22 mouse cellular contexts compared by ENCODE assay signal in the genomic region with DNA sequence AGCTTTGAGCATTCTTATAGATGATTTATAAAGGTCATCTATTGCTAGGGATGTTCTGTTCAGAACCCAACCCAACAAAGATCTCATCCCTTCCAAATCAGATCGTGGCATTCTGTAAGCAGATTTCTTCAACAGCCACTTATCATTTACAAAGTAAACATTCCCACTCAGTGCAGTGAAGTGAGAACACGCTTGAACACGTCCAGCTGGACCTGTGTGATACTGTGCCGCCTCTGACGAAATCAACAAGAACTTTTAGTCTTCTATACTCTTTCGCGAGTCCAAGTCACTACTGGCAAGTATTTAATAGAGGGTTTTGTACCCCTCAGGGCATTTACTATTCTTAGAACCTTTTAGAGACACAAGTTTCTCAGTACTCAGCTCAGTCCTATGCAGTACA. TPM values are rescaled to one million over a fixed set of nuclear protein-coding genes. Genes with fewer than 3 reads are reported as not detected.
DNase-seq lines count a peak whose midpoint lies in the region; ATAC-seq lines count a peak whose summit lies in the region.
"Had no signal": no experiment of that assay in that cellular context is flagged by ENCODE, and none has a peak within 500 bp of the region (broad histone marks: within the 10 kb centered on the region; RNA-seq: fewer than 3 reads in every experiment).

No protein-coding gene starts in this region.

- H3K4me3 ChIP-seq in lung, embryonic 16.5 days (ENCODE audit: low read length) = no peak overlapping the region
- H3K4me3 ChIP-seq: embryonic facial prominence, embryonic 13.5 days; forebrain, embryonic 13.5 days; heart, embryonic 10.5 days; hindbrain, embryonic 12.5 days had no signal

- no peak overlapping the region for H3K27ac ChIP-seq in lung, embryonic 16.5 days (ENCODE audit: low read length)
- H3K27ac ChIP-seq: embryonic facial prominence, embryonic 13.5 days; forebrain, embryonic 13.5 days; heart, embryonic 10.5 days; hindbrain, embryonic 12.5 days had no signal

- H3K36me3 ChIP-seq in lung, embryonic 16.5 days (ENCODE audit: control insufficient read depth, insufficient read depth, low read length) = no peaks in the 10 kb centered on the region
- H3K36me3 ChIP-seq: embryonic facial prominence, embryonic 13.5 days; heart, embryonic 10.5 days; hindbrain, embryonic 12.5 days had no signal

- peak; percentile 85 for ATAC-seq in lung, embryonic 16.5 days (ENCODE audit: low read depth)
- ATAC-seq: forebrain, embryonic 13.5 days; forebrain, postnatal 0 days had no signal

- no peak for DNase-seq in lung, postnatal 4 days
- peak; percentile 18 for DNase-seq in lung, postnatal 10 days
- peak; percentile 15 for DNase-seq in lung, postnatal 36 days
- DNase-seq in frontal cortex, postnatal 10 days (ENCODE audit: low spot score in 2 of 2) = no peak
- no peak for DNase-seq in gastrocnemius, adult 18-20 months (ENCODE audit: low spot score)
- DNase-seq: adrenal gland, adult 2 months; adrenal gland, postnatal 25 days; cerebellum, adult 18-20 months; cerebellum, adult 9-11 months; cerebellum, postnatal 36 days; forebrain, postnatal 0 days; gastrocnemius, postnatal 36 days; heart, adult 11 months; heart, postnatal 10 days; heart, postnatal 4 days had no signal

- H3K4me2 ChIP-seq in lung, embryonic 16.5 days (ENCODE audit: low read depth, low read length) = no peak overlapping the region
- H3K4me2 ChIP-seq: embryonic facial prominence, embryonic 13.5 days; forebrain, embryonic 13.5 days; hindbrain, embryonic 12.5 days had no signal

- no peaks in the 10 kb centered on the region for H3K9me3 ChIP-seq in lung, embryonic 16.5 days (ENCODE audit: control insufficient read depth, low read length)
- H3K9me3 ChIP-seq: embryonic facial prominence, embryonic 13.5 days; forebrain, embryonic 13.5 days; heart, embryonic 10.5 days; hindbrain, embryonic 12.5 days had no signal

- no peaks in the 10 kb centered on the region for H3K27me3 ChIP-seq in lung, embryonic 16.5 days (ENCODE audit: control insufficient read depth, insufficient read depth, low read depth, low read length)
- H3K27me3 ChIP-seq: embryonic facial prominence, embryonic 13.5 days; forebrain, embryonic 13.5 days; hindbrain, embryonic 12.5 days had no signal

- WGBS in lung, embryonic 16.5 days = 24% methylated on average over 7 of the region's 7 CpGs

- peaks cover 3% of the 10 kb centered on the region; the same call in 1 of the 2 replicates for H3K4me1 ChIP-seq in lung, embryonic 16.5 days (replicated peaks; ENCODE audit: control insufficient read depth, insufficient read depth, low read length)
- H3K4me1 ChIP-seq: embryonic facial prominence, embryonic 13.5 days; forebrain, embryonic 13.5 days; heart, embryonic 10.5 days; hindbrain, embryonic 12.5 days had no signal

- no peak overlapping the region for H3K9ac ChIP-seq in lung, embryonic 16.5 days (ENCODE audit: low read length)
- H3K9ac ChIP-seq: embryonic facial prominence, embryonic 13.5 days; forebrain, embryonic 13.5 days; forebrain, postnatal 0 days; hindbrain, embryonic 12.5 days had no signal

RNA-seq across cellular contexts. Expression of gene Sptssb, which starts 51.3 kb away (rescaled TPM):
- polyA plus RNA-seq in lung, embryonic 16.5 days (2015; fragmentation: Nextera tagmentation; extraction: Ambion mirVana) = 5.1 and 6.6 TPM in 2 replicates
- not detected for total RNA-seq in gastrocnemius, adult 18-20 months (2021)
- total RNA-seq: adrenal gland, adult 2 months; adrenal gland, postnatal 25 days; ES-E14; gastrocnemius, adult 8-10 months; gastrocnemius, postnatal 36 days; heart, postnatal 10 days; heart, postnatal 4 days had no signal
- polyA plus RNA-seq: adrenal gland, adult 2 months; forebrain, embryonic 13.5 days had no signal

Comparison
In these comparisons a context has a peak if more than half of its experiments do, and no peak if none do; other contexts are left out.
1. DNase-seq: peak in lung, postnatal 10 days (single experiment) and lung, postnatal 36 days (single experiment); none in lung, postnatal 4 days (0 of 2), frontal cortex, postnatal 10 days (0 of 2) and gastrocnemius, adult 18-20 months (single experiment).